Mouse (Mus musculus) liver, embryonic 16.5 days (tissue): Measurements from ENCODE around the gene Otud7a. TPM values are rescaled to one million over a fixed set of nuclear protein-coding genes. Genes with fewer than 3 reads are reported as not detected.

Experiments used
- ATAC-seq: fragments of 200-750 bp; cut with Nextera tagmentation; 2 replicates; pipeline ENCODE4 v1.8.0; 2017; ENCODE audit warnings: low read depth, mild to moderate bottlenecking, moderate number of reproducible peaks, moderate library complexity
- H3K27ac ChIP-seq: fragments of 300-500 bp; sonication (generic); 2 replicates; pipeline ENCODE4 v1.5.1; 2014; ENCODE audit warnings: mild to moderate bottlenecking, low read length
- H3K27me3 ChIP-seq: fragments of 300-500 bp; sonication (generic); 2 replicates; pipeline ENCODE4 v1.6.1; 2014; ENCODE audit warnings: low read depth, low read length, mixed read lengths; ENCODE audit not compliant: control insufficient read depth, insufficient read depth
- H3K36me3 ChIP-seq: fragments of 300-500 bp; sonication (generic); 2 replicates; pipeline ENCODE4 v1.6.1; 2014; ENCODE audit warnings: mild to moderate bottlenecking; ENCODE audit not compliant: control insufficient read depth, insufficient read depth
- H3K4me1 ChIP-seq: fragments of 300-500 bp; sonication (generic); 2 replicates; pipeline ENCODE4 v1.6.1; 2014; ENCODE audit warnings: low read depth, low read length, mixed read lengths; ENCODE audit not compliant: control insufficient read depth
- H3K4me2 ChIP-seq: fragments of 300-500 bp; sonication (generic); 2 replicates; pipeline ENCODE4 v1.6.1; 2014; ENCODE audit warnings: low read depth, low read length, mixed read lengths
- H3K4me3 ChIP-seq: fragments of 300-500 bp; sonication (generic); 2 replicates; pipeline ENCODE4 v1.5.1; 2014; ENCODE audit warnings: low read depth, mild to moderate bottlenecking, low read length
- H3K9ac ChIP-seq: fragments of 300-500 bp; sonication (generic); 2 replicates; pipeline ENCODE4 v1.6.1; 2014; ENCODE audit warnings: low read depth, low read length
- H3K9me3 ChIP-seq: fragments of 300-500 bp; sonication (generic); replicated peaks from 2 replicates; pipeline ENCODE4 v1.6.1; 2016; ENCODE audit warnings: low read length; ENCODE audit not compliant: control insufficient read depth
- WGBS: fragments of 180-500 bp; shearing (Covaris S2); extraction: QIAGEN DNeasy Blood & Tissue Kit; methylation state at CpG from one replicate; pipeline ENCODE4 v1.1.7; 2014; ENCODE audit not compliant: insufficient replicate concordance; 5-methylcytosine and 5-hydroxymethylcytosine counted together
- polyA plus RNA-seq: library from polyadenylated mRNA; unstranded; fragments of >200 nt; fragmentation: Nextera tagmentation; extraction: Ambion mirVana; gene quantifications from 2 replicates; pipeline ENCODE4 v1.2.1, GENCODE M21; 2015

The Otud7a gene
- polyA plus RNA-seq, 1 experiment from 2014 or later = not detected

GRCm38 (mm10) chr7:63522403-63522802, 77.9 kb downstream of the Otud7a start:
- H3K27ac ChIP-seq = no peak overlapping the region
- no peaks in the 10 kb centered on the region for H3K27me3 ChIP-seq
- no peaks in the 10 kb centered on the region for H3K36me3 ChIP-seq
- H3K9ac ChIP-seq = no peak overlapping the region
- no peak overlapping the region for H3K4me3 ChIP-seq
- H3K9me3 ChIP-seq = no peaks in the 10 kb centered on the region
- no peaks in the 10 kb centered on the region for H3K4me1 ChIP-seq
- WGBS = 15% methylated on average over 3 of the region's 3 CpGs
- ATAC-seq = no peak
- H3K4me2 ChIP-seq = no peak overlapping the region

GRCm38 (mm10) chr7:63523051-63523450, 78.5 kb downstream of the Otud7a start:
- Histone ChIP-seq H3K9ac (no peak overlapping the region), H3K36me3 (no peaks in the 10 kb centered on the region), H3K4me1 (no peaks in the 10 kb centered on the region), H3K4me3 (no peak overlapping the region), H3K27me3 (no peaks in the 10 kb centered on the region), H3K9me3 (no peaks in the 10 kb centered on the region), H3K4me2 (no peak overlapping the region), H3K27ac (no peak overlapping the region)
- WGBS = 60% methylated on average over 3 of the region's 3 CpGs
- ATAC-seq = no peak

GRCm38 (mm10) chr7:63540293-63540692, 95.7 kb downstream of the Otud7a start:
- Histone ChIP-seq H3K4me1 (no peaks in the 10 kb centered on the region), H3K4me3 (no peak overlapping the region), H3K27ac (no peak overlapping the region), H3K27me3 (no peaks in the 10 kb centered on the region), H3K36me3 (no peaks in the 10 kb centered on the region), H3K4me2 (no peak overlapping the region), H3K9me3 (no peaks in the 10 kb centered on the region), H3K9ac (no peak overlapping the region)
- 72% methylated on average over 4 of the region's 4 CpGs for WGBS
- ATAC-seq = no peak

GRCm38 (mm10) chr7:63554457-63554856, 109.9 kb downstream of the Otud7a start:
- 59% methylated on average over 1 of the region's 1 CpGs for WGBS
- ATAC-seq = no peak
- H3K4me1 ChIP-seq = no peaks in the 10 kb centered on the region
- H3K27ac ChIP-seq = no peak overlapping the region
- H3K27me3 ChIP-seq = no peaks in the 10 kb centered on the region
- H3K4me2 ChIP-seq = no peak overlapping the region
- no peak overlapping the region for H3K9ac ChIP-seq
- H3K9me3 ChIP-seq = no peaks in the 10 kb centered on the region
- no peak overlapping the region for H3K4me3 ChIP-seq
- no peaks in the 10 kb centered on the region for H3K36me3 ChIP-seq

GRCm38 (mm10) chr7:63556324-63556723, 111.8 kb downstream of the Otud7a start:
- no peaks in the 10 kb centered on the region for H3K36me3 ChIP-seq
- no peak overlapping the region for H3K4me3 ChIP-seq
- 44% methylated on average over 5 of the region's 5 CpGs for WGBS
- no peaks in the 10 kb centered on the region for H3K27me3 ChIP-seq
- H3K9me3 ChIP-seq = no peaks in the 10 kb centered on the region
- no peak for ATAC-seq
- no peaks in the 10 kb centered on the region for H3K4me1 ChIP-seq
- no peak overlapping the region for H3K4me2 ChIP-seq
- H3K27ac ChIP-seq = no peak overlapping the region
- H3K9ac ChIP-seq = no peak overlapping the region

- Histone ChIP-seq H3K27ac (no peak overlapping the region), H3K9ac (no peak overlapping the region), H3K4me3 (no peak overlapping the region), H3K27me3 (no peaks in the 10 kb centered on the region), H3K9me3 (no peaks in the 10 kb centered on the region), H3K36me3 (no peaks in the 10 kb centered on the region), H3K4me1 (no peaks in the 10 kb centered on the region), H3K4me2 (no peak overlapping the region)
- no peak for ATAC-seq
- whole genome bisulfite sequencing = 56% methylated on average over 3 of the region's 3 CpGs
Observed at GRCm38 (mm10) chr7:63558918-63559317, 114.4 kb downstream of the Otud7a start.

GRCm38 (mm10) chr7:63559679-63560078, 115.1 kb downstream of the Otud7a start:
- Histone ChIP-seq H3K36me3 (no peaks in the 10 kb centered on the region), H3K27me3 (no peaks in the 10 kb centered on the region), H3K27ac (no peak overlapping the region), H3K9ac (no peak overlapping the region), H3K4me2 (no peak overlapping the region), H3K4me1 (no peaks in the 10 kb centered on the region), H3K4me3 (no peak overlapping the region), H3K9me3 (no peaks in the 10 kb centered on the region)
- ATAC-seq = no peak
- WGBS = 55% methylated on average over 1 of the region's 1 CpGs

GRCm38 (mm10) chr7:63583310-63583709, 138.8 kb downstream of the Otud7a start:
- no peaks in the 10 kb centered on the region for H3K27me3 ChIP-seq
- no peaks in the 10 kb centered on the region for H3K9me3 ChIP-seq
- no peak overlapping the region for H3K27ac ChIP-seq
- H3K9ac ChIP-seq = no peak overlapping the region
- H3K4me3 ChIP-seq = no peak overlapping the region
- no peaks in the 10 kb centered on the region for H3K36me3 ChIP-seq
- ATAC-seq = no peak
- no peaks in the 10 kb centered on the region for H3K4me1 ChIP-seq
- 59% methylated on average over 2 of the region's 2 CpGs for WGBS
- no peak overlapping the region for H3K4me2 ChIP-seq

- Histone ChIP-seq H3K4me3 (no peak overlapping the region), H3K9me3 (no peaks in the 10 kb centered on the region), H3K27ac (no peak overlapping the region), H3K36me3 (no peaks in the 10 kb centered on the region), H3K4me2 (no peak overlapping the region), H3K27me3 (no peaks in the 10 kb centered on the region), H3K9ac (no peak overlapping the region), H3K4me1 (no peaks in the 10 kb centered on the region)
- ATAC-seq = no peak
- 34% methylated on average over 2 of the region's 2 CpGs for WGBS
Observed at GRCm38 (mm10) chr7:63586184-63586870, 141.8 kb downstream of the Otud7a start.
